In genomic region chr1:86632732-86633380, GRCm38 (mm10) we compare ENCODE assay signal across 12 mouse cellular contexts. TPM values are rescaled to one million over a fixed set of nuclear protein-coding genes. Genes with fewer than 3 reads are reported as not detected.
DNase-seq lines count a peak whose midpoint lies in the region; ATAC-seq and TF ChIP-seq lines count a peak whose summit lies in the region.
"Had no signal": no experiment of that assay in that cellular context is flagged by ENCODE, and none has a peak within 500 bp of the region (broad histone marks: within the 10 kb centered on the region; RNA-seq: fewer than 3 reads in every experiment).

No protein-coding gene starts in this region.

- H3K4me2 ChIP-seq in kidney, postnatal 0 days (ENCODE audit: low read length), result no peak overlapping the region
- no peak overlapping the region for H3K4me2 ChIP-seq in intestine, embryonic 14.5 days (ENCODE audit: low read length)
- no peak overlapping the region for H3K4me2 ChIP-seq in stomach, embryonic 14.5 days (replicated peaks; ENCODE audit: low read depth, low read length)

- H3K27ac ChIP-seq in kidney, postnatal 0 days, result no peak overlapping the region
- H3K27ac ChIP-seq in intestine, embryonic 14.5 days (ENCODE audit: low read depth), result peak overlapping the region; percentile 10; the same call in 1 of the 2 replicates
- peak overlapping the region; percentile 44 for H3K27ac ChIP-seq in stomach, embryonic 14.5 days (ENCODE audit: low read length)
- no peak overlapping the region for H3K27ac ChIP-seq in heart, embryonic 10.5 days

- no peaks in the 10 kb centered on the region for H3K27me3 ChIP-seq in kidney, postnatal 0 days (ENCODE audit: insufficient read depth, low read length)
- H3K27me3 ChIP-seq in intestine, embryonic 14.5 days (replicated peaks; ENCODE audit: control insufficient read depth, insufficient read depth, low read length), result no peaks in the 10 kb centered on the region
- H3K27me3 ChIP-seq in stomach, embryonic 14.5 days (ENCODE audit: control insufficient read depth, insufficient read depth, low read length), result no peaks in the 10 kb centered on the region
- no peaks in the 10 kb centered on the region for H3K27me3 ChIP-seq in heart, embryonic 10.5 days (ENCODE audit: insufficient read depth, poor library complexity, severe bottlenecking)

- no peaks in the 10 kb centered on the region for H3K9me3 ChIP-seq in kidney, postnatal 0 days (replicated peaks; ENCODE audit: low read length)
- no peaks in the 10 kb centered on the region for H3K9me3 ChIP-seq in intestine, embryonic 14.5 days (ENCODE audit: control insufficient read depth, low read length)
- H3K9me3 ChIP-seq in stomach, embryonic 14.5 days (ENCODE audit: control insufficient read depth, low read depth, low read length), result no peaks in the 10 kb centered on the region
- H3K9me3 ChIP-seq in heart, embryonic 10.5 days, result no peaks in the 10 kb centered on the region

- H3K36me3 ChIP-seq in kidney, postnatal 0 days (ENCODE audit: insufficient read depth, low read length), result no peaks in the 10 kb centered on the region
- no peaks in the 10 kb centered on the region for H3K36me3 ChIP-seq in intestine, embryonic 14.5 days (ENCODE audit: control insufficient read depth, insufficient read depth, low read length)
- H3K36me3 ChIP-seq in stomach, embryonic 14.5 days (ENCODE audit: control insufficient read depth, insufficient read depth, low read length), result no peaks in the 10 kb centered on the region
- no peaks in the 10 kb centered on the region for H3K36me3 ChIP-seq in heart, embryonic 10.5 days

- peaks cover 8% of the 10 kb centered on the region; the same call in 1 of the 2 replicates for H3K4me1 ChIP-seq in kidney, postnatal 0 days (replicated peaks; ENCODE audit: insufficient read depth, low read length)
- peaks cover 7% of the 10 kb centered on the region for H3K4me1 ChIP-seq in intestine, embryonic 14.5 days (replicated peaks; ENCODE audit: control insufficient read depth, insufficient read depth, low read length)
- peaks cover 16% of the 10 kb centered on the region; the same call in 1 of the 2 replicates for H3K4me1 ChIP-seq in stomach, embryonic 14.5 days (ENCODE audit: control insufficient read depth, insufficient read depth, low read length)
- H3K4me1 ChIP-seq in heart, embryonic 10.5 days, result 0 out of 2 replicates have a peak, but pooled peaks cover 3% of the 10 kb centered on the region

- 0 out of 2 replicates have a peak, but pooled peaks have one; percentile 23 for ATAC-seq in kidney, postnatal 0 days (replicated peaks; ENCODE audit: low FRiP score, low read depth)
- peak; percentile 70; the same call in 1 of the 2 replicates for ATAC-seq in intestine, embryonic 14.5 days (replicated peaks; ENCODE audit: low FRiP score, low TSS enrichment, low read depth)
- ATAC-seq in stomach, embryonic 14.5 days (ENCODE audit: insufficient number of reproducible peaks, insufficient read depth, low FRiP score, low read depth), result peak; percentile 78; the same call in 1 of the 2 replicates

- 18% methylated on average over 6 of the region's 6 CpGs for WGBS in kidney, postnatal 0 days
- 25% methylated on average over 6 of the region's 6 CpGs for WGBS in intestine, embryonic 14.5 days
- 32% methylated on average over 6 of the region's 6 CpGs for WGBS in stomach, embryonic 14.5 days
- 69% methylated on average over 6 of the region's 6 CpGs for WGBS in heart, embryonic 10.5 days

- no peak overlapping the region for H3K4me3 ChIP-seq in kidney, postnatal 0 days (replicated peaks; ENCODE audit: low read depth, low read length)
- H3K4me3 ChIP-seq in intestine, embryonic 14.5 days (ENCODE audit: low read depth, low read length), result no peak overlapping the region
- no peak overlapping the region for H3K4me3 ChIP-seq in stomach, embryonic 14.5 days (ENCODE audit: low read depth, low read length)
- H3K4me3 ChIP-seq in heart, embryonic 10.5 days, result no peak overlapping the region

- peak; percentile 23 for DNase-seq in embryo, embryonic 10 days (ENCODE audit: low spot score)
- DNase-seq in embryo, embryonic 9.5 days (ENCODE audit: extremely low spot score), result no peak
- DNase-seq in kidney, postnatal 0 days (ENCODE audit: low spot score), result peak; percentile 77
- DNase-seq in kidney, adult 8-10 months, result no peak
- peak; percentile 58 for DNase-seq in intestine, embryonic 14.5 days (ENCODE audit: low spot score)
- no peak for DNase-seq in heart, embryonic 10.5 days (ENCODE audit: low spot score)
- DNase-seq in urinary bladder, postnatal 25 days (ENCODE audit: low spot score), result no peak
- DNase-seq: cerebellum, postnatal 10 days; left cerebral cortex, postnatal 4 days; right cerebral cortex, postnatal 25 days; thymus, postnatal 25 days had no signal

- TF ChIP-seq CTCF in kidney, postnatal 0 days (IDR thresholded peaks at IDR 0.05; ENCODE audit: low read depth), result no peak

- no peak overlapping the region for H3K9ac ChIP-seq in kidney, postnatal 0 days (ENCODE audit: low read depth, low read length)
- H3K9ac ChIP-seq in intestine, embryonic 14.5 days (ENCODE audit: low read length), result no peak overlapping the region
- H3K9ac ChIP-seq in stomach, embryonic 14.5 days (replicated peaks; ENCODE audit: low read depth, low read length), result no peak overlapping the region

RNA-seq across cellular contexts. Expression of gene Nppc, which starts 37.5 kb away (rescaled TPM):
- 5.2 and 7.1 TPM in 2 replicates for polyA plus RNA-seq in kidney, postnatal 0 days (2015; fragmentation: Nextera tagmentation; extraction: Ambion mirVana)
- 0.46 and 0.81 TPM in 2 replicates for polyA plus RNA-seq in intestine, embryonic 14.5 days (2014; fragmentation: Nextera tagmentation; extraction: Ambion mirVana)
- 1.2 and 3.0 TPM in 2 replicates for polyA plus RNA-seq in stomach, embryonic 14.5 days (2014; fragmentation: Nextera tagmentation; extraction: Ambion mirVana)
- 0.37 and 0.38 TPM in 2 replicates for polyA plus RNA-seq in heart, embryonic 10.5 days (2016; fragmentation: Nextera tagmentation; extraction: Ambion mirVana)

RNA-seq across cellular contexts. Expression of gene Cops7b, which starts 50.2 kb away (rescaled TPM):
- 27.9 and 28.6 TPM in 2 replicates for polyA plus RNA-seq in kidney, postnatal 0 days (2015; fragmentation: Nextera tagmentation; extraction: Ambion mirVana)
- polyA plus RNA-seq in intestine, embryonic 14.5 days (2014; fragmentation: Nextera tagmentation; extraction: Ambion mirVana), result 36.9 and 43.0 TPM in 2 replicates
- 38.2 and 38.9 TPM in 2 replicates for polyA plus RNA-seq in stomach, embryonic 14.5 days (2014; fragmentation: Nextera tagmentation; extraction: Ambion mirVana)
- polyA plus RNA-seq in heart, embryonic 10.5 days (2016; fragmentation: Nextera tagmentation; extraction: Ambion mirVana), result 41.3 and 45.9 TPM in 2 replicates

RNA-seq across cellular contexts. Expression of gene Pde6d, which starts 50.4 kb away (rescaled TPM):
- polyA plus RNA-seq in kidney, postnatal 0 days (2015; fragmentation: Nextera tagmentation; extraction: Ambion mirVana), result 63.2 and 63.7 TPM in 2 replicates
- polyA plus RNA-seq in intestine, embryonic 14.5 days (2014; fragmentation: Nextera tagmentation; extraction: Ambion mirVana), result 45.7 and 46.0 TPM in 2 replicates
- 48.4 and 56.6 TPM in 2 replicates for polyA plus RNA-seq in stomach, embryonic 14.5 days (2014; fragmentation: Nextera tagmentation; extraction: Ambion mirVana)
- polyA plus RNA-seq in heart, embryonic 10.5 days (2016; fragmentation: Nextera tagmentation; extraction: Ambion mirVana), result 69.7 and 73.6 TPM in 2 replicates

Comparison
In these comparisons a context has a peak if more than half of its experiments do, and no peak if none do; other contexts are left out.
1. DNase-seq: peak in embryo, embryonic 10 days (single experiment), kidney, postnatal 0 days (single experiment) and intestine, embryonic 14.5 days (single experiment); none in embryo, embryonic 9.5 days (single experiment), kidney, adult 8-10 months (0 of 2), heart, embryonic 10.5 days (single experiment) and urinary bladder, postnatal 25 days (single experiment).
2. ATAC-seq: peak in every context shown above with its lines; median percentile 78 in stomach, embryonic 14.5 days; 70 in intestine, embryonic 14.5 days; 23 in kidney, postnatal 0 days.
3. H3K27ac ChIP-seq: peak in intestine, embryonic 14.5 days (single experiment) and stomach, embryonic 14.5 days (single experiment); none in kidney, postnatal 0 days (single experiment) and heart, embryonic 10.5 days (single experiment).